Mouse (Mus musculus): ENCODE measurements around the gene Osr1. TPM values are rescaled to one million over a fixed set of nuclear protein-coding genes. Genes with fewer than 3 reads are reported as not detected.

Gene Osr1
- polyA plus RNA-seq, 1 experiment: 59.8 TPM

DNA sequence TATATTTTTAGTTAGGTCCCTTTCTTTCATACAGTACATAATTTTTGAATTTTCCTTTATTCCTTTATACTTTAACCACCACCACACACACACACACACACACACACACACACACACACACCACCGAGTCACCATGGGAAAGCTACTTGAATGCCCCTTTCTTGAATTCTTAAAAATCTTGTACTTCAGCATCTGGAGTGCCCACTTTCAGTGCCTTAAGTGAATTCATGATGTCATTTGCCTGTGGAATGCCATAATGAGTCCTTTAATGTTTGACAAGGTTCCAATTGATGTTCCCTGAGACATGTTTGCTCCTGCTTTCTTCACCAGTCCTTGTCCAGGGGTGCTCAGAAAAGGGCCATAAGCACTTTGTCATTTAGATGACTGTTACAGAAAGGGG, 17.8 kb downstream of the Osr1 start:
- no peak for DNase-seq (ENCODE audit: low spot score)

DNA sequence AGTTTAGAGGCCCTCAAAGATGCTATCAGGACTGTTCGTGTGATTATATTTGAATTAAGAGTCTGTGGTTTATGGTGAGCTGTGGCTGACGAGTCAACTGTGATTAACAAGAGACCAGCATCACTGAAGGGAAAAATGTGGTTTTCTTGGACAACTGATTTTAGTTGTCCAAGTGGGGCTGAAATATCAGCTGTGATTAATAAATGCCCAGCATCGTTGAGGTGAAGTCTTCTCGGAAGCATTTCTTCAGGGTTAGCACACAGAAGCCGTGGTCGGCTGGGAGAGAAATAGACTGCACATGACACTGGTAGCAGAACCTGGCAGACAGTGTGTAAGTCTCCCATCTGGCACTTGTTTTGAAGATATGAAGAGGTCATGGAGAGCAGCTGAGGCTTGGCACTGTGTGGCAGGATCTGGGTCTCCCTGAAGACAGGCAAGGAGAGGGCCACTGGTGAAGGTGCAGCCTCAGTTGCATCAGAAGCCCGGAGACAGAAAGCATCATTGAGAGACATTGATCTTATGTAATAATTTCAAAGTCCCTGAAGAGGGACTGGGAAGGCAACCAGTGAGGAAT, 19.7 kb downstream of the Osr1 start:
- no peak for DNase-seq (ENCODE audit: low spot score)

DNA sequence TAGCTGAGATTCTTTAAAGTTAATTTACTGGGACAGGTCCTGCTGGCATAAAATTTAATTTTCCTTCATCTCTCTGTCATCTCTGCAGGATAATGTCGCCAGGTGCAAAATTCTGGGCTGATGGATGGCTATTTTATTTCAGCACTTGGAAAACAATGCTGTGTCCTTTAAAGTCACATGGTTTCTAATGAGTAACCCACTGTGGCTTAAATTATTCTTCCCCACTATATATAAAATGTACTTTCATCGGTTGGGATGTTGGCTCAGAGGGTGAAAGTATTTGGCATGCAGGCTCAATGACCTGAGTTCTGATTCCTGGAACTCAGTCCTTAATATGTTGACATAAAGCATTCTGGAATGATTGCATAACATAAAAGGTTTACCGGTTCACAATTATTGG, 21.2 kb downstream of the Osr1 start:
- no peak for DNase-seq (ENCODE audit: low spot score)

DNA sequence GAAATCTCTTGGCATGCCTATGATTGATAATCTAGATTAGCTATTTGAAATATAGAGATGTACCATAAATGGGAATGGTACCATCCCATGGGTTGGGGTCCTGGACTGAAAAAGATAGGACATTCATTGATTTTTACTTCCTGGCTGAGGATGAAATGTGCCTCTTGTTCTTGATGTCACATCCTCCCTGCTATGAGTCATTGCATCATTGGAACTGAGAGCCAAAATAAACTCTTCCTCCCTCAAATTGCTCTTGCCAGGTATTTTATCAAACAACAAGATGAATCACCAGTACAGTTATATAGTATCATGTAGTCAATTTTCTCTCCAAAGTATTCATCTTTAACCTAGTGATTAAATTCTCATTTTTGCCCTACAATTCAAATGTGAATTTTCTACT, 28.3 kb downstream of the Osr1 start:
- DNase-seq (ENCODE audit: low spot score): no peak

Data from urinary bladder, adult 2 months (tissue).